Mouse (Mus musculus): ENCODE measurements around the gene Bmpr1b. TPM values are rescaled to one million over a fixed set of nuclear protein-coding genes. Genes with fewer than 3 reads are reported as not detected.

Gene Bmpr1b
- total and polyA plus RNA-seq, 3 experiments: 0.04 TPM; not detected in 1

GRCm38 (mm10) chr3:141948096-141948495 lies 221.1 kb downstream of the Bmpr1b start:
- peaks cover 3 to 10% of the 10 kb centered on the region in 2 experiments; a peak in 3 of 4 replicates for H3K4me1 ChIP-seq (ENCODE audit: control insufficient read depth in 1 of 2, insufficient read depth in 2 of 2)
- no peaks in the 10 kb centered on the region for H3K9me3 ChIP-seq (replicated peaks; ENCODE audit: low read length)
- no peak overlapping the region for H3K4me2 ChIP-seq (ENCODE audit: insufficient read depth, low read depth, poor library complexity, severe bottlenecking)
- no peaks in the 10 kb centered on the region for H3K79me2 ChIP-seq (replicated peaks; ENCODE audit: control insufficient read depth, extremely low read depth, insufficient read depth, poor library complexity, severe bottlenecking)
- no peak overlapping the region for H3K27ac ChIP-seq (ENCODE audit: insufficient read depth, low read depth)
- H3K4me3 ChIP-seq (replicated peaks in 1 of 3; ENCODE audit: low read depth in 2 of 3, low read length in 2 of 3, poor library complexity in 1 of 3): no peak overlapping the region
- no peak for DNase-seq (ENCODE audit: extremely low read depth)
- in situ Hi-C loops (cut with MboI; ENCODE audit: low pct_ligation_motif_present, low pct_unique_long_range_greater_than_20kb, low sequenced_read_pairs): no loop called here
- no peaks in the 10 kb centered on the region for H3K36me3 ChIP-seq (replicated peaks in 1 of 2; ENCODE audit: control insufficient read depth in 1 of 2, insufficient read depth in 1 of 2, low read length in 1 of 2)
- no peaks in the 10 kb centered on the region for H3K27me3 ChIP-seq (replicated peaks)
- TF ChIP-seq RCOR1 (conservative IDR thresholded peaks at IDR 0.05; ENCODE audit: low read depth, low read length): no peak
- no peak for TF ChIP-seq NRF1 (IDR thresholded peaks at IDR 0.05; ENCODE audit: low read depth, low read length)
- no peak for TF ChIP-seq ZC3H11A (IDR thresholded peaks at IDR 0.05; ENCODE audit: low read depth, low read length)
- TF ChIP-seq GABPA (IDR thresholded peaks at IDR 0.05; ENCODE audit: insufficient replicate concordance, low read depth, low read length): no peak
- TF ChIP-seq MXI1 (IDR thresholded peaks at IDR 0.05; ENCODE audit: low read depth, low read length): no peak
- TF ChIP-seq MAZ (IDR thresholded peaks at IDR 0.05; ENCODE audit: low read depth, low read length): no peak
- no peak for TF ChIP-seq TCF12 (IDR thresholded peaks at IDR 0.05; ENCODE audit: low read depth, low read length)
- no peak for TF ChIP-seq NELFE (IDR thresholded peaks at IDR 0.05; ENCODE audit: low read depth, low read length)
- TF ChIP-seq SIN3A (IDR thresholded peaks at IDR 0.05; ENCODE audit: low read length): no peak
- no peak for TF ChIP-seq EP300 (IDR thresholded peaks at IDR 0.05; ENCODE audit: low read length)
- TF ChIP-seq ETS1 (conservative IDR thresholded peaks at IDR 0.05; ENCODE audit: low read depth, low read length): no peak
- no peak for TF ChIP-seq TBP (conservative IDR thresholded peaks at IDR 0.05; ENCODE audit: low read depth, low read length)
- no peak for TF ChIP-seq CTCF (conservative IDR thresholded peaks at IDR 0.05 in 1 of 2, IDR thresholded peaks at IDR 0.05 in 1 of 2; ENCODE audit: low read depth in 2 of 2, low read length in 2 of 2)
- TF ChIP-seq POLR2AphosphoS2 (IDR thresholded peaks at IDR 0.05; ENCODE audit: low read depth, low read length): no peak
- TF ChIP-seq POLR2A (IDR thresholded peaks at IDR 0.05; ENCODE audit: low read depth, low read length): no peak
- no peak for TF ChIP-seq BHLHE40 (IDR thresholded peaks at IDR 0.05; ENCODE audit: low read depth, low read length)
- no peak for TF ChIP-seq IRF4 (IDR thresholded peaks at IDR 0.05; ENCODE audit: low read depth, low read length)
- TF ChIP-seq USF1 (IDR thresholded peaks at IDR 0.05; ENCODE audit: low read depth, low read length): no peak
- TF ChIP-seq JUN (IDR thresholded peaks at IDR 0.05; ENCODE audit: insufficient read depth, low read depth, low read length): no peak
- dilution Hi-C loops (cut with MboI; ENCODE audit: extremely low pct_ligation_motif_present, extremely low pct_unique_long_range_greater_than_20kb, low sequenced_read_pairs): no loop called here
- H3K9ac ChIP-seq (ENCODE audit: insufficient read depth, low read depth): no peak overlapping the region

GRCm38 (mm10) chr3:141946846-141947245 lies 222.4 kb downstream of the Bmpr1b start:
- Histone ChIP-seq H3K27me3 (replicated peaks) (no peaks in the 10 kb centered on the region), H3K4me3 (replicated peaks in 1 of 3; ENCODE audit: low read depth in 2 of 3, low read length in 2 of 3, poor library complexity in 1 of 3) (no peak overlapping the region), H3K9me3 (replicated peaks; ENCODE audit: low read length) (no peaks in the 10 kb centered on the region), H3K9ac (ENCODE audit: insufficient read depth, low read depth) (no peak overlapping the region), H3K36me3 (replicated peaks in 1 of 2; ENCODE audit: control insufficient read depth in 1 of 2, insufficient read depth in 1 of 2, low read length in 1 of 2) (no peaks in the 10 kb centered on the region), H3K79me2 (replicated peaks; ENCODE audit: control insufficient read depth, extremely low read depth, insufficient read depth, poor library complexity, severe bottlenecking) (no peaks in the 10 kb centered on the region), H3K27ac (ENCODE audit: insufficient read depth, low read depth) (no peak overlapping the region), H3K4me2 (ENCODE audit: insufficient read depth, low read depth, poor library complexity, severe bottlenecking) (no peak overlapping the region), H3K4me1 (ENCODE audit: control insufficient read depth in 1 of 2, insufficient read depth in 2 of 2) (peaks cover 3 to 10% of the 10 kb centered on the region in 2 experiments; a peak in 3 of 4 replicates)
- no peak for DNase-seq (ENCODE audit: extremely low read depth)
- in situ Hi-C loops (cut with MboI; ENCODE audit: low pct_ligation_motif_present, low pct_unique_long_range_greater_than_20kb, low sequenced_read_pairs) (no loop called here), dilution Hi-C loops (cut with MboI; ENCODE audit: extremely low pct_ligation_motif_present, extremely low pct_unique_long_range_greater_than_20kb, low sequenced_read_pairs) (no loop called here)
- TF ChIP-seq UBTF (IDR thresholded peaks at IDR 0.05; ENCODE audit: low read depth, low read length): no peak
- TF ChIP-seq SMC3 (IDR thresholded peaks at IDR 0.05; ENCODE audit: low read depth, low read length): no peak
- no peak for TF ChIP-seq SIN3A (IDR thresholded peaks at IDR 0.05; ENCODE audit: low read length)
- no peak for TF ChIP-seq POLR2AphosphoS2 (IDR thresholded peaks at IDR 0.05; ENCODE audit: low read depth, low read length)
- TF ChIP-seq ETS1 (conservative IDR thresholded peaks at IDR 0.05; ENCODE audit: low read depth, low read length): no peak
- no peak for TF ChIP-seq HCFC1 (IDR thresholded peaks at IDR 0.05; ENCODE audit: low read depth, low read length)
- TF ChIP-seq TBP (conservative IDR thresholded peaks at IDR 0.05; ENCODE audit: low read depth, low read length): no peak
- TF ChIP-seq NELFE (IDR thresholded peaks at IDR 0.05; ENCODE audit: low read depth, low read length): no peak
- no peak for TF ChIP-seq MEF2A (IDR thresholded peaks at IDR 0.05; ENCODE audit: borderline replicate concordance, low read depth, low read length)
- TF ChIP-seq E2F4 (IDR thresholded peaks at IDR 0.05; ENCODE audit: insufficient replicate concordance, low read depth, low read length): no peak
- no peak for TF ChIP-seq ZKSCAN1 (IDR thresholded peaks at IDR 0.05; ENCODE audit: borderline replicate concordance, low read depth, low read length)
- no peak for TF ChIP-seq USF1 (IDR thresholded peaks at IDR 0.05; ENCODE audit: low read depth, low read length)
- TF ChIP-seq MAZ (IDR thresholded peaks at IDR 0.05; ENCODE audit: low read depth, low read length): no peak
- no peak for TF ChIP-seq TCF12 (IDR thresholded peaks at IDR 0.05; ENCODE audit: low read depth, low read length)
- TF ChIP-seq PAX5 (IDR thresholded peaks at IDR 0.05; ENCODE audit: low read length): no peak
- TF ChIP-seq GABPA (IDR thresholded peaks at IDR 0.05; ENCODE audit: insufficient replicate concordance, low read depth, low read length): no peak

All from CH12.LX (cell line).